Mouse (Mus musculus): ENCODE results near the gene Slc5a11.

DNA sequence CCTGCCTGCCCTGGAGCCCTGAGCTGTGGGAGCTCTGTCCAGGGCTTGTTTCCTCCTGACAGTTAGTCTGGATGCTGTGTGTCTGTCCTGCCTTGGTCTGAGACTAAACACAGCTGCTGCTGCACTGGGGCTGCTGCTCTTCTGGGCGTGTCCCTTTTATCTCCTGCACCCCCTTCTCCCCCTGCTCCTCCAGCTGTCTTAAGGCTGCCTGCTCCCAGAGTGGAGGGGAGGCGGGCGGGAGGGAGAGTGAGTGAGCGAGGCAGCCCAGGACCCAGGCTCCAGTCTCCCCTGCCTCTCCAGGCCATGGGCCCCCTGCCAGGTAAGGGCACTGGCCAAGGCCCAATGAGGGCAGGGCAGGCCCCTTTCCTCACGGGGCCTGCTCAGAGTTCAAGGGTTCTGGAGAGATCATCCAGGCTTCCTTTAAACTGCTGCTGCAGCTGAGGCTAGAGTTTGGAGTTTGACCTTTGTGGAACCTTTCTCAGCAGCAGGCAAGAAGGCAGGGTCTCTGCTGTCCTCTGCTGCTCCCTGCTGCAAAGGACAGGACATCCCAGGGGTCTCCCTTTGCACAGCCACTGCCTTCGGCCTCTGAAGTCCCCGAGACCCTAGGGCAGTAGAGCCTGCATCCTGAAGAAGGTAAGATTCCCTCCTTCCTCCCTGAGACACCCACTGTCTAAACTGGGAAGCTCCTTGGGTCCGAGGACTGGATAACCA lies at the start of gene Slc5a11:
- peak; percentile 33; the same call in 1 of the 2 replicates for TF ChIP-seq CTCF (IDR thresholded peaks at IDR 0.05; ENCODE audit: low read depth)
- no peak for TF ChIP-seq EP300 (optimal IDR thresholded peaks at IDR 0.05)

Data from stomach, postnatal 0 days (tissue).